Mouse (Mus musculus): ENCODE measurements around the gene Large2.

Gene Large2

DNA sequence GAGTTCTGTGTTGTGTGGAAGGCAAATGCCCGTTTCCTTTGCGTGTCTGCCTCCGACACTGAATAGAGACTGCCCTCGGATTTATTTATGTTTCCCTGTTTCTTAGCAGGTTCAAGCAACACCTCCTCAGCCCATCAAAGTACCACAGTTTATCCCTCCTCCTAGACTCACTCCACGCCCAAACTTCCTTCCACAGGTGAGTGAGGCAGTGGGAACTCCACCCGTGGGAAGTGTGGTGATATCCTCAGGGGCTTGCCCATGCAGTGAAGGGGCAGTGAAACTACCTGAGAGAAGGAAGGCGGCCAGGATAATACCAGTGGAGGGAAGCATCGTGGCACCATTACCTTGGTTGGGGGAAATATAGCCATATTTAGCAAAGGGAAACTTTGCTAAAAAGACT is 46.5 kb downstream of the Large2 start:
- DNase-seq (ENCODE audit: low spot score in 2 of 2): no peak

DNA sequence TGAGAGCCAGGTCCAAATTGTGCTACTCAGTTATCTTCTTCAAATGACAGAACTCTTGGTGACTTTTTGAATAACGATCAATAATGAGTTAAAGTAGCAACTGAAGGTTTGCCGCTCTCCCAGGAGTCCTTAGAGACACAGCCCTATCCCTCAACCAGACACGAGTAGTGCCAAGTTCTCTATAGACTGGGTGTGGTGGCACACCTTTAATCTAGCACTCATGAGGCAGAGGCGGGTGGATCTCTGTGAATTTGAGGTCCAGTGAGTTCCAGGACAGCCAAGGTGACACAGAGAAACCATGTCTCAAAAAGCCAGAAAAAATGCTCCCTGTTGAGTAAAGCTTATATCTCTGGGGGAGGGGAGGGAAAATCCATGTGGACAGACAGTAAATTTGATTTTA is 47.1 kb downstream of the Large2 start:
- no peak for DNase-seq (ENCODE audit: low spot score in 2 of 2)

DNA sequence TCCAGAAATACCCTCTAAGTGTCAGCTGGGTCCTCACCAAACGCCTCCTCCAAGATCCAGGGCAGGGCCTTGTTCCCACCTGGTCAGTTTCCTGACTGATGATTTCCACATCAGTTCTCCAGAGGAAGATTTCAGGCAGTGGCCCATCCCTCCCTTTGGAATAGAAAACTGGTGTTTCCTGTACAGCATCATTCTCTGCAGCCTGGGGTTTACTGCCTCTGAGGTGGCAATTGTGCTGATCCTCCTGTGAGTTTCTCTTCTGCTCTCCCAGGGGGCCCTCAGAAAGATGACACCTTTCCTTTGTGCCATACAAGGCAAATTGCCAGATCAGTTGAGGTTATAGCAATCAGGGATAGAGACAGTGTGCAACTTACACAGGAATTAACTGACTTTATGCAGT is 48.4 kb downstream of the Large2 start:
- DNase-seq (ENCODE audit: low spot score in 2 of 2): no peak

DNA sequence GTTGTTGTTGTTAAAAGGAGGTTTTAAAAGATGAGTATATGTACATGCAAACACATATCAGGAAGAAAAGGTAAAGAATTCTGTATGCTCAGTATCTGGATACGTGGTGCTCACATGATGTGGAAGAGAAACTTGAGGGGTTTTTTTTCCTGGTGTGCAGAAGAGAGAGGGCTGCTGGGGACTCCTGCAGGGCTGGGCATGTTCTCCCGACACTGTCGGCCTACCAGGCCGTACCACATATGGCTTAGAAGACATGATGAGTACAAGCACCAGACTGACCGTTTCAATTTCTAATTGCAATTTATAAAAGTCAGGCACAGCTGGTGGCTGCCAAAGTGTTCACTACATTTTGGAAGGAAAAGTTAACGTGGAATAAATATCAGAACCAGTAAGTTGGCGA is 49.0 kb downstream of the Large2 start:
- DNase-seq (ENCODE audit: low spot score in 2 of 2): no peak

DNA sequence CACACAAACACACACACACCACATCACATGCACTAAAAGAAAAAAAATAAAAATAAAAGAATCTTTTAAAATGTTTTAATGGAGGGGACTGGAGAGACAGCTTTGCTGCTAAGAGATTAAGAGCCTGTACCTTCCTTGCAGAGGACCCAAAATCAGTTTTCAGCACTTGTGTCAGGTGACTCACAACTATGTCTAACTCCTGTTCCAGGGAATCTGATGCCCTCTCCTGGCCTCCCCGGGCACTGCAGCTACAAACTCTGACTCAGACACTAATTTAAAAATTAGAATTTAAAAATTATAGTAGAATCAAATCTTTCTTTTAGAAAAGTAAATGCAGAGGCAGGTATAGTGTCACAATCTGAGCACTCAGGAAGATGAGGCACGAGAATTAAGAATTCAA is 52.0 kb downstream of the Large2 start:
- no peak for DNase-seq (ENCODE audit: low spot score in 2 of 2)

DNA sequence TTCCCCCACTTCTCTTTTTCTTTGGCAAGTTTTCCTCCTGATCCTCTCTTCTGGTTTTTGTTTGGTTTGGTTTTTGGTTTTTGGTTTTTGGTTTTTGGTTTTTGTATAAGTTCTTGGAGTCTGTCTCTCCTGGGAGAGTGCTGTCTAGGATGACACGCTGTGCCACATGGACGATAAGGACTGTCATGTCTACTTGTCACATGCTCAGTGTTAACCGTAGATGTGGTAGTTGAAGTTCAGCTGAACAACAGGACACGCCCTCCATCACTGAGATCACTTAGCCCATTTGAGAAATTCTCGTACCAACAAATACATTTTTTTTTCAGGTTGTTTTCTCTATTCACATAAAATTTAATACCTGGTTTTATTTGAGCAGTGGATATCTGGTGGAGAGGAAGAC is 57.4 kb downstream of the Large2 start:
- no peak for DNase-seq (ENCODE audit: low spot score in 2 of 2)

DNA sequence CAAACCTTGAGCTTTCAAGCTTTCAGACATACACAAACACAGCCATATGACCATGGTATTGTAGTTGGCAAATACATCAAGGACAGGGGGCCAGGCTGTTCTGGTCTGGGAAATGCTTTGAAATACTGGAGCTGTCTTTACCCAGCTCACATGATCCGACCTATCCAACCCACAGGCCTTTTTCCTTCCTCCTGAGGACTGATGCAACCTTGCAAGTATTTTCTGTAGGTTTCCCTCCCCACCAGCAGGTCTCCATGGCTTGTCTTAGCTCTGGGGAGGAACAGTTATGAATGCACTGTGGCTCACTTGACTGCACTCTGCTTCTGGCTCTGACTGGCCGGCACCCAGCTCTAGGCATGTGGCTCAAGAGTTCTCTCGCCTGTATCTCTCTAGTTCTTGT is 58.0 kb downstream of the Large2 start:
- no peak for DNase-seq (ENCODE audit: low spot score in 2 of 2)
